Mouse (Mus musculus): ENCODE measurements at regions not wholly inside any gene's neighbourhood (a gene's known extent, or its start where the extent isn't known, plus 50 kb on each side); places are given as distances from the start of the nearest gene placed in this dataset.

DNA sequence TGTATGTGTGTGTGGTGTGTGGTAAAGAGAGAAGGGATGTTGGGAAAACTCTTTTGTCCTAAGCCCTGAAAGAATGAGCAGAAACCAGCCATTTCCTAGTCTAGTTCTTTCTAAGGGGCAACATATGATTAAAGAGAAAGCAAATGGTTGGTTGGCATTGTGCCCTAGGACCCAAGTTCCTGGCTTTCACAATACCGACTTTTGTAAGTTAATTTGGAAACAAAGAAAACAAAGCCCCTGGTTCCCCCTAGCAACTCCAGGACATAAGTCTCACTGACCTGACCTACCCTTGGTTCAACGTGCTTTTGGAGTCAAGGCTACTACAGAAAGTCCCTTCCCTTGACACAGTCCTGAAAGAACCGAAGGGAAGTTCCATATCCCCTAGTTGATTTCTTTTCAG, 220.1 kb upstream of the Ppp2r3a start:
- TF ChIP-seq CTCF (conservative IDR thresholded peaks at IDR 0.05; ENCODE audit: insufficient read depth, insufficient read length, low read depth, low read length) (no peak), POLR2A (IDR thresholded peaks at IDR 0.05; ENCODE audit: low read depth, low read length) (no peak)
